Mouse (Mus musculus) heart, embryonic 10.5 days (tissue): ENCODE data around the gene Tmem184c. TPM values are rescaled to one million over a fixed set of nuclear protein-coding genes. Genes with fewer than 3 reads are reported as not detected.

Experiments
- DNase-seq: peaks from one replicate; pipeline ENCODE4 v3.0.0-alpha.2; 2017; ENCODE audit warnings: low spot score
- H3K27ac ChIP-seq: fragments of 300-500 bp; sonication (generic); 2 replicates; pipeline ENCODE4 v1.5.1; 2016; ENCODE audit warnings: mild to moderate bottlenecking
- H3K27me3 ChIP-seq: fragments of 300-500 bp; sonication (generic); 2 replicates; pipeline ENCODE4 v1.6.1; 2016; ENCODE audit warnings: mild to moderate bottlenecking; ENCODE audit not compliant: poor library complexity, insufficient read depth, severe bottlenecking
- H3K36me3 ChIP-seq: fragments of 300-500 bp; sonication (generic); 2 replicates; pipeline ENCODE4 v1.6.1; 2016; ENCODE audit warnings: mild to moderate bottlenecking, moderate library complexity
- H3K4me1 ChIP-seq: fragments of 300-500 bp; sonication (generic); 2 replicates; pipeline ENCODE4 v1.6.1; 2016; ENCODE audit warnings: mild to moderate bottlenecking
- H3K4me3 ChIP-seq: fragments of 300-500 bp; sonication (generic); 2 replicates; pipeline ENCODE4 v1.5.1; 2016; ENCODE audit warnings: mild to moderate bottlenecking, moderate library complexity
- H3K9me3 ChIP-seq: fragments of 300-500 bp; sonication (generic); 2 replicates; pipeline ENCODE4 v1.6.1; 2016; ENCODE audit warnings: mild to moderate bottlenecking, moderate library complexity
- WGBS: fragments of 180-500 bp; shearing (Covaris S2); methylation state at CpG from one replicate; pipeline ENCODE4 v1.1.7; 2016; 5-methylcytosine and 5-hydroxymethylcytosine counted together
- polyA plus RNA-seq: library from polyadenylated mRNA; unstranded; fragments of >200 nt; fragmentation: Nextera tagmentation; extraction: Ambion mirVana; gene quantifications from 2 replicates; pipeline ENCODE4 v1.2.1, GENCODE M21; 2016

Tmem184c gene
- polyA plus RNA-seq, 1 experiment from 2014 or later, result 28.8 TPM

DNA sequence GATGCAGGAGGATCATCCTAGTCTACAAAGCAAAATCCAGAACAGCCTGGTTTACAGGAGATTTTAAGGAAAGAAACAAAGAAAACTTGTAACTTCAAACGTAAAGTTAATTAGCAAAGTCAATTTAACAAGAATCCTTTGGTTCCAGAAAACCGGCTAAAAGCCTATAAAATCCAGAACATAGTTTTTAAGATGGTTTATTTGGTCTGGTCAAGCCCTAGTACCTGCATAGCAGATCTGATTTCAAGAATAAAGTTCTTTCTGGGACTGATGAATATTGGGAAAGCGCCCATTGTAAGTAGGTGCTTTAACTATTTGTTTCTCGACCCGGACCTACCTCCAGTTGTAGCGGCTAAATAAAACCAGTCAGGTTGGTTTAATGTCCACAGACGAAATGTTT, 877 bp downstream of the Tmem184c start:
- peaks cover 5% of the 10 kb centered on the region; the same call in 1 of the 2 replicates for H3K4me1 ChIP-seq
- DNase-seq, result no peak
- 0 out of 2 replicates have a peak overlapping the region, but pooled peaks have one; percentile 75 for H3K27ac ChIP-seq
- H3K4me3 ChIP-seq, result peak overlapping the region; percentile 79
- H3K9me3 ChIP-seq, result no peaks in the 10 kb centered on the region
- WGBS, result 15% methylated on average over 7 of the region's 7 CpGs
- H3K27me3 ChIP-seq, result no peaks in the 10 kb centered on the region
- H3K36me3 ChIP-seq, result peaks cover 11% of the 10 kb centered on the region

- Histone ChIP-seq H3K27me3 (no peaks in the 10 kb centered on the region), H3K4me1 (no peaks in the 10 kb centered on the region), H3K27ac (no peak overlapping the region), H3K36me3 (peaks cover 22% of the 10 kb centered on the region), H3K9me3 (no peaks in the 10 kb centered on the region), H3K4me3 (no peak overlapping the region)
- DNase-seq, result no peak
- WGBS, result 86% methylated on average over 4 of the region's 4 CpGs
Observed at GRCm38 (mm10) chr8:77584174-77584573, 26.3 kb downstream of the Tmem184c start.

DNA sequence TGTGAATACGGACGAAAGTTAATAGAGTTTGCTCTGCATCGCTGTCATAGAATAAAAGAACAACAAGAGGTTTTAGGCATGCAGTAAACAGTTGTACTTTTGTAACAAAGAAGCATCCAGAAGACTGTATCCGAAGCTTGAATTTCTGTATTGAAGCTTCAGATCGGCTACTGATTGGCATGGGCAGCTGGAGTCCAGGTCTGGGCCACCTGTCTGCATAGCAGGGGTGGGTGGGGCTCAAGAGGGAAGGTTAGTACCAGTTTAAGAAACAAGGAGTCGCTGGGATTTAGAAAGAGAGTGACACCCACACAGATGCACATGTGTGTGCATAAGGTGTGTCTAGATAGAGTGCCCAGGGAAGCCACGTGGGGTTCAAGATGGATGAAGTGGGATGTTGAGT, 32.8 kb downstream of the Tmem184c start:
- Histone ChIP-seq H3K4me1 (no peaks in the 10 kb centered on the region), H3K9me3 (no peaks in the 10 kb centered on the region), H3K27me3 (no peaks in the 10 kb centered on the region), H3K36me3 (peaks cover 45% of the 10 kb centered on the region), H3K4me3 (no peak overlapping the region), H3K27ac (no peak overlapping the region)
- WGBS, result 92% methylated on average over 7 of the region's 7 CpGs
- DNase-seq, result no peak

DNA sequence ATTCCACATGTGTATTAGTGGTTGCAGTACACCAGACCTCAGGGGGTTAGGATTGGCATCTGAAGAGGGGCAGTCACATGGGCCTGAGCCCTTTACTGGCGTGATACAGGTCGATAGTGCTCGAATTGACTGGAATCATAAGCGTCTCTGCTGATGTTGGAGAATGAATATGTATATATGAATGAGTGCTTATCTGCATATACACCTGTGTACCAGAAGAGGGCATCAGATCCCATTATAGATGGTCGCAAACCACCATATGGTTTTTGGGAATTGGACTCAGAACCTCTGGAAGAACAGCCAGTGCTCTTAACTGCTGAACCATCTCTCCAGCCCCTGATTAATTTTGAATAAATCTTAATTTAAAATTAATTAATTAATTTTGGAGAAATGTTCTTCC, 36.3 kb downstream of the Tmem184c start:
- Histone ChIP-seq H3K27me3 (no peaks in the 10 kb centered on the region), H3K4me1 (no peaks in the 10 kb centered on the region), H3K4me3 (no peak overlapping the region), H3K9me3 (no peaks in the 10 kb centered on the region), H3K27ac (no peak overlapping the region), H3K36me3 (peaks cover 41% of the 10 kb centered on the region)
- no peak for DNase-seq
- 85% methylated on average over 5 of the region's 5 CpGs for WGBS

- WGBS, result 76% methylated on average over 3 of the region's 3 CpGs
- Histone ChIP-seq H3K36me3 (peaks cover 87% of the 10 kb centered on the region), H3K27me3 (no peaks in the 10 kb centered on the region)
Observed at GRCm38 (mm10) chr8:77561441-77561840, 49.1 kb downstream of the Tmem184c start.

DNA sequence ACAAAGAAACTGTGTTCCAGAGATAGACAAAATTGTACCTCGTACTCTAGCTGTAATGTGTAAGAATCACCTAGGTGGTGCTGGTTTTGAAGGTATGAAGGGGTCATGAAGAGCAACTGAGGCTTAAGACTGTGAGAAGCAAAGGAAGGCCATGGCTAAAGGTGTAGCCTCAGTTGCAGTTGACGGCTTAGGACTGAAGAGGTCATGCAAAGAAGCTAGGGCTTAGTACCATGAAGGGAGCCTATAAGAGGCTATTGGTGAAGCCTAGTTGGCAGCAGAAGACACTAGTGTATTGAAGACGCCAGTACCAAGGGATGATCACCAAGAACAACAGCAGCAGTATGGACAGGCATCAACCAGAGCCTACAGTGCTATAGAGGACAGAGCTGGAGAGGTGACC, 58.0 kb downstream of the Tmem184c start:
- no peak for DNase-seq
- Histone ChIP-seq H3K4me3 (no peak overlapping the region), H3K27me3 (no peaks in the 10 kb centered on the region), H3K36me3 (peaks cover 61% of the 10 kb centered on the region), H3K27ac (no peak overlapping the region), H3K4me1 (peaks cover 4% of the 10 kb centered on the region; the same call in 1 of the 2 replicates), H3K9me3 (no peaks in the 10 kb centered on the region)
- WGBS, result 90% methylated on average over 3 of the region's 3 CpGs

More at GRCm38 (mm10) chr8:77561441-77561840, 49.1 kb downstream of the Tmem184c start:
- Histone ChIP-seq H3K27ac (no peak overlapping the region), H3K4me1 (no peaks in the 10 kb centered on the region), H3K4me3 (no peak overlapping the region), H3K9me3 (no peaks in the 10 kb centered on the region)
- DNase-seq, result no peak

DNA sequence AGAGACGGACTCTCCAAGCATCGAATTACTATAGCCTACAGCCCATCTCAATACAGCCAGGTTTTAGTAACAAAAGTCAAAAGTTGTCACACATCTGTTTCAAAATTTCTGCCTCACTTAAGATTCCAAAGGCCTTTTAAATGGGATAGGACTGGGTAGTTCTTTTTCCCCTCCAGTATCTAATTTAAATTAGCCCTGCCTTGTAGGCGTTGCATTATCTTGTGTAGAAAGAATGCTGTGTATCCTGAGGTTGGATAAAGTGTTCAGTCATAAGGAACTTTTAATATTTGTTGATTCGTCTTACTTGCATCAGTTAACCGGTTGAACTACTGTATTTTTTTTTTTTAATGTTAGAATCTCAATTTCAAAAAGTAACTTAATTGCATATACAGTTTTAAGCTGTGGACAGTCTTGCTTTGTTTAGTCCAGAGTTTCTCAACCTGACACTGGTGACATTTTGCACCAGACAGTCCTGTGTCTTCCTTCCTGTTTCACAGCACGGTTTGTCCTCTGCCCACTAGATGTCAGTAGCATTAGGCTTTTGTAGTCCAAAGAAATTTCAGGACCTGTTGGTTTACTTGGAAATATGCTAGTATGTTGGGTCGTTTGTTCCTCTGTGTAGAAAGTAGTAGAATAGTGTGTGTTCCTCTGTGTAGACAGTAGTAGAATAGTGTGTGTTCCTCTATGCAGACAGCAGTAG, 60.5 kb downstream of the Tmem184c start:
- peak overlapping the region; percentile 96 for H3K27ac ChIP-seq
- H3K36me3 ChIP-seq, result peaks cover 37% of the 10 kb centered on the region
- peaks cover 4% of the 10 kb centered on the region; the same call in 1 of the 2 replicates for H3K4me1 ChIP-seq
- no peak for DNase-seq
- H3K4me3 ChIP-seq, result peak overlapping the region; percentile 74
- H3K27me3 ChIP-seq, result no peaks in the 10 kb centered on the region
- 27% methylated on average over 7 of the region's 7 CpGs for WGBS
- H3K9me3 ChIP-seq, result no peaks in the 10 kb centered on the region

- peak; percentile 96 for DNase-seq
- no peaks in the 10 kb centered on the region for H3K9me3 ChIP-seq
- H3K4me3 ChIP-seq, result peak within 1 kb of the TSS; percentile 74
- WGBS, result 3% methylated on average over 42 of the region's 42 CpGs
- peak within 1 kb of the TSS; percentile 96 for H3K27ac ChIP-seq
- H3K27me3 ChIP-seq, result no peaks in the 10 kb centered on the region
- peaks cover 4% of the 10 kb centered on the region; the same call in 1 of the 2 replicates for H3K4me1 ChIP-seq
- peaks cover 32% of the 10 kb centered on the region for H3K36me3 ChIP-seq
Observed at GRCm38 (mm10) chr8:77549121-77549706, 61.3 kb downstream of the Tmem184c start, which contains the start of gene Prmt9. TSS of gene Prmt9 (plus strand) at chr8:77549397.

Other genes with a start within 250 kb of the Tmem184c start
- 22.8 and 25.7 TPM in 2 replicates for gene Arhgap10, start 92.7 kb downstream of the Tmem184c start, polyA plus RNA-seq
- 13.8 and 15.9 TPM in 2 replicates for gene Prmt9, start 61.3 kb downstream of the Tmem184c start, polyA plus RNA-seq
- 40.6 and 46.6 TPM in 2 replicates for gene Ednra, start 113.8 kb upstream of the Tmem184c start, polyA plus RNA-seq